Mouse (Mus musculus) R1 (cell line): ENCODE data around the gene Xylt1.

Experiments used
- DNase-seq: peaks from one replicate; pipeline ENCODE4 v3.0.0-alpha.2; 2018; ENCODE audit warnings: low read depth, low spot score

Gene Xylt1

DNA sequence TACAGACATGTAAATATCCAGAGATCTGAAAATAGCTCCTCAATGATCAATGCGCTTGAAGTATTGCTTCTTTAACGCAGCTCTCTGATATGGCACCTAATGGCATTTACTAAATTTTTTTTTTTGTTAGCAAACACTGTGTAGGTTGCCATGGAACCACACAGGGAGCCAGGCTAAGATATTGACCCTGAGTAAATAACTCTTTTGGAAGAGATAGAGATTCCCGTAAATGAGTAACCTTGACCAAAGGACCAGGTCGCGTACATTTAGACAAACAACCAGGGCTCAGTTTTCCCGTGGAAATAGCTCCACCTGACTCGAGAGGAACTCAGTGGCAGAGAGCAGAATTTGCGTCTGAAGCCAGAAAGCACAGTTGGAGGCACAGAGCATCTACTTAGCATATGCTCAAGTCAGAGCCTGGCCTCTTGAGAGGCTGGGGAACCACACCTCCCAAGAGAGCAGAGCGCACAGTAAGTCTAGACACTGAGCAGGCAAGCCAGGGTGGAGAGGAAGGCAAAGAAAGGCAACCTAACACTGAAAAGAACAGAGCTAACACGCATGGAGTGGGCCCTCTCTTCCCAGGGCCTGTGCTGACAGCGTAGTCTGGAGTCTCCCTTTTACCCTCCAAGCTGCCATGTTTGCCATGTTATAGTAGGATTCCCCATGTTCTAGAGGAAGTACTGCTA, 232.2 kb downstream of the Xylt1 start:
- no peak for DNase-seq

DNA sequence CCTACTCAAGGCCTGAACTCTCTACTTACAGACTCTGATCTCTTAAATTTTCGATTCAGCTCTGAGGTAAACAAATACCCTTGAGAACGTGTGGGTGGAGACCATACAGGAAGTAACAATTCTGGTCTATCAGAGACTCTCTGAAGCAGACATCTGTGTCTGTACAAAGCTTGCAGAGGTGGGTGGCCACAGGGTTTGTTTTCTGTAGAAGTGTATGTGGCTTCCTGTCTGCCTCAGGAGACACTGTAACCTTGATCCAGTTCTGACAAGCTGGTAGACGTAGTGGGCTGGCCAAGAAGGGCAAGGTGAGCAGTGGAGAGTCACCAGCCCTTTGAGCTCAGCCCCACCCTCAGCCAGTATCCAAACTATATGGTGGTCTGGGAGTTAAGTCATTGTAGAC, 233.0 kb downstream of the Xylt1 start:
- no peak for DNase-seq

DNA sequence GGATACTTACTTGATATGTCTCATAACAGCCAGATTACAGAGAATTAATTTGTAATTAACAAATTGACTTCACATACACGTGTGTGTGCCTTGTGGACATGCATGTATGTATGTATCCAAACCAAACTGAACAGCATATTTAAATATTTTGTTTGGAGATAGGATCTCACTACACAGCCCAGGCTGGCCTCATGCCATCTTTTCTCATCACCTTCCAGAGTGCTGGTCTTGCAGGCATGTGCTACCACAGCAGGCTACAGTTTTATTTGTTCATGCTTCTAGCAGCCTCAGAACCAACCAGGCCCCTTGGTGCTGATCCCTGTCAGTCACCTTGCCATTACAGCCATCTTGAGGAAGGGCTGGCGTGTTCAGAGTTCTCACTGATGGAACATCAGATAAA, 233.6 kb downstream of the Xylt1 start:
- no peak for DNase-seq

DNA sequence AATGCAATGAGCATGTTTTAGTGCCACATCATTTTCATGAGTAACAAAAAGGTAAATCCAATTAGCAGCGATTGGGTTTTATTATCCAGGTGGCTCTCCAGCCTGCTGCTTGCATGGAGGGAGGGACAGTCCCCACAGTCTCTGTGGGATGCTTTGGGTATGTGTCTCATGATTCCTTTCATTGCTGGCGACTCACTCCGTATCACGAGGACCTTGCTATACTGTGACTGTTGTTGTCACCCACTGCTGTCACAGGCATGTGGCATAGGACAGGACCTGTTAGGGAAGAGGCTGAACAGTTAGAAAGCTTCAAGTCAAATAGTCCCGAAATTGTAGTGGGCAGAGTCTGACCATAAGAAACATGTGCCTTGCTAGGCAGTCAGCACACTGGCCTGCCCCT, 234.1 kb downstream of the Xylt1 start:
- no peak for DNase-seq

GRCm38 (mm10) chr7:117616277-117616676, 235.5 kb downstream of the Xylt1 start:
- peak; percentile 35 for DNase-seq

- DNase-seq = no peak
These were observed 238.0 kb downstream of the Xylt1 start for GRCm38 (mm10) chr7:117618715-117619150.

- DNase-seq = no peak
These were observed 240.8 kb downstream of the Xylt1 start for GRCm38 (mm10) chr7:117621566-117621965.

- DNase-seq = peak; percentile 22
These were observed 242.0 kb downstream of the Xylt1 start for GRCm38 (mm10) chr7:117622769-117623168.

GRCm38 (mm10) chr7:117628791-117629190, 248.0 kb downstream of the Xylt1 start:
- DNase-seq = no peak

- DNase-seq = peak; percentile 13
These were observed 249.9 kb downstream of the Xylt1 start for GRCm38 (mm10) chr7:117630657-117631056.

- DNase-seq = no peak
These were observed 254.8 kb downstream of the Xylt1 start for GRCm38 (mm10) chr7:117635584-117635983.

- peak; percentile 61 for DNase-seq
These were observed 255.9 kb downstream of the Xylt1 start for GRCm38 (mm10) chr7:117636713-117637112.

DNA sequence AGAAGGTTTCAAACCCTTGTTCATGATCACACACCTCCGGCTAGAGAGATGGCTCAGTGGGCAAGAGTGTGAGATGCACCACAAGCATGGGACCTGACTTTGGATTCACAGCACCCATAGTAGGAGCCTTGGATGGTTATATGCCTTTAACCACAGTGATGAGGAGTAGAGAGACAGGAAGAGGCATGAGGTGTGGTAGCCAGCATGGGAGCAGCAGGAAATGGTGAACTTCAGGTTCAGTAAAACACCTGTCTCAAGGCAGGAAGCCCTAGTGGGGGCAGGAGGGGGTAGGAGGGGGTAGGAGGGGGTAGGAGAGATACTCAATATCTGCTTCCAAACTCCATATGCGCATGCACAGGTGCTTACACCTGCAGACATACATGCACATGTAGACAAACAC, 257.2 kb downstream of the Xylt1 start:
- DNase-seq = no peak

GRCm38 (mm10) chr7:117652637-117653036, 271.9 kb downstream of the Xylt1 start:
- no peak for DNase-seq

- no peak for DNase-seq
These were observed 275.0 kb downstream of the Xylt1 start for GRCm38 (mm10) chr7:117655732-117656131.

DNA sequence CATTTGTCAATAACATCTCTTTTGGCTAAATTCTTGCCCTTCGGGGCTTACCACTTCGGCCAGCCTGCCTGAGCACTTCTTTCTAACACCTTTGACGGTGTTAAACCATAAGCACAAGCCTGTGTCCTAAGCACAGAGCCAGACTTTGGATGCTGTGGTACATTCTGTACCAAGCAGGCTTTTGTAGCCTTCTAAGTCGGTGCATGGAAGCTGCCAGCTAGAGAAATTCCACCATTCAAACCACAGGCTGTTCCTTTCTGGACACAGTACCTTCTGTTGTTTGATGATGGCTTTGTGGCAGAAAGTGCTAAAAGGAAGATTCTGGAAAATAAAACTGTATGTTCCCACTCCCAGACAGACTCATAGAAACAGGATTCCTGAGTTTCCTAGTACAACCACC, 277.4 kb downstream of the Xylt1 start:
- no peak for DNase-seq

- no peak for DNase-seq
These were observed 278.0 kb downstream of the Xylt1 start for GRCm38 (mm10) chr7:117658739-117659138.

- no peak for DNase-seq
These were observed 286.5 kb downstream of the Xylt1 start for GRCm38 (mm10) chr7:117667286-117667685.

- no peak for DNase-seq
These were observed 287.4 kb downstream of the Xylt1 start for GRCm38 (mm10) chr7:117668226-117668625.

- DNase-seq = no peak
These were observed 291.4 kb downstream of the Xylt1 start for GRCm38 (mm10) chr7:117672121-117672591.

DNA sequence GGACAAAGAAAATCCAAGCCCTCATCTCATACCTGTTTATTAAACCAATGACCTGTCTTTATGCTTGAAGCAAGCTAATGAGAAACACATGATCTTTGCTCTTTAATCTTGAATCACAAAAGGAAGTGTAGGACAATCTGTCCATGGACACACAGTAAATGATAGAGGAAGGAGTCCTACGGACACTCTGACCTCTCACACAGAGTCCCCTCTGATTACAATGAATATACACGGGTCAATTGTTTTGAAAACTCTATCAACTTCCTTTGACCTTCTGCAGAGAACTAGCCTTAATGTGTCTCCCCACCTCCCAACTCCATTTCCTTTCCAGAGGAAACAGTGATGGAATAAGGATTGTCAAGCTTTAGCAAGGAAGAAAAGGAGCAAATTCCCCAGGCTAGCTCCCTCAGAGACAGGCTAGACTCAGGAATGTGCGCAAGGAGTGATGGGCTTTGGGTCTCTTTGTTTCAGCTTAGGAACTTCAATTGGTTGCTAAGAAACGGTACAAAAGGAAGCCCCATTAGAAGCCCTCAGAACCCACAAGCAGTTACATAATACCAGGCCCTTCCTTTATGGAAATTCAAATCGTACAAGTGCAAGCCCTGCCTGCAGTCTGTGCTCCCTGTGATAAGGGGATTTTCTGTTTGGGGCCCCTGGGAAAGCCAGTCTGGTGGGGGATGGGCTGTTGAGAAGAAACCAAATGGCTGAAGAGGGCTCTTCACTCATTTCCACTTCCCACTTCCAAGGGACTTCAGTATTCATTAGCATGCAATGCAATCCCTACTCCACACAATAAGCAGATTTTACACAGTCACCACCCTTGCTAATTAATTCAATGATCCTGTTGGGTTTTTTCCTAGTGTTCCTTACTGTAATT, 305.6 kb downstream of the Xylt1 start:
- DNase-seq = peak; percentile 94

GRCm38 (mm10) chr7:117686997-117687302, 306.2 kb downstream of the Xylt1 start:
- DNase-seq = no peak

DNA sequence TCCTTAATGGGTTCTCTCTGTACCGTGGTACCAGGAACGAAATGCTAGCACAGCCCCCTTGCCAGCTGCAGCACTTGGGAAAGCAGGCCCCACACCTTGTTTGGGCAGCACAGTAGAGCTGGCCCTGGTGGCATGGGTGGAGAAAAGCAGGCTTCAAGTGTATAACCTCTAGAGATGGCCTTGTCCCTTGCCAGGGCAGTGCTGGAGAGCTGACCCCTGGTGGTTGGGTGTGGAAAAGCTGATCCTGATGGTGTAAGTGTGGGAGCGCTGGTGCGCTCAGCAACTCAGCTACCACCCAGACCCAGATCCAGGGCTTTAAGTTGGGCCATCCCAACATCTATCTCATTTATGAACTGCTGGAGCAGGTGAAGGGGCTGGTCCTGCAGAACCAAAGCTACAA, 314.8 kb downstream of the Xylt1 start:
- DNase-seq = no peak
